In the genomic region with DNA sequence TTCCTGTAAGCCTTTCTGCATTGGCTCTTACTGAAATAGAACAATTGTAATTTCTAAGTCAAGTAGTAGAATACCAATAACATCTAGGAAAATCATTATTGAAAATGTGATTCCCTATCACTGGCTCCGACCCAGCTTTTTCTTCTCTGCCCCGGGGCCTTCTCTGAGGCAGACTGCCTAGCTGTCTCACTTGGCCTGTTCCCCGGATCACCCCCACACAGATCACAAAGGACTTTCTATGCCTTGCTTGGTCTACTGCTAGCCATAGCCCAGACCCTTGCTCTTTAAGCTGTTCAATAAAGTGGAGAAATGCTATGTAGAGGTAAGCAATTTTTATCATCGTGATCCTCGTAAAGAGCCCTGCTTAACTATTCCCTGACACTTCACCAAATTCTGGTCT, we compare ENCODE assay signal across 18 mouse cellular contexts.
"Had no signal": no experiment of that assay in that cellular context is flagged by ENCODE, and none has a peak within 500 bp of the region (broad histone marks: within the 10 kb centered on the region; RNA-seq: fewer than 3 reads in every experiment).

No protein-coding gene starts in this region.

- H3K27ac ChIP-seq: kidney, embryonic 15.5 days; limb, embryonic 13.5 days; liver, embryonic 14.5 days; macrophage; midbrain, embryonic 12.5 days; midbrain, embryonic 15.5 days; neural tube, embryonic 12.5 days; neural tube, embryonic 15.5 days had no signal

- DNase-seq: kidney, adult 11 months; kidney, adult 8-10 months; kidney, postnatal 10 days; kidney, postnatal 36 days; liver, postnatal 0 days; lung, embryonic 14.5 days; right cerebral cortex, adult 18-20 months; thymus, adult 2 months; thymus, postnatal 14 days; thymus, postnatal 4 days had no signal

- H3K4me3 ChIP-seq: kidney, embryonic 15.5 days; limb, embryonic 13.5 days; midbrain, embryonic 12.5 days; midbrain, embryonic 15.5 days; neural tube, embryonic 12.5 days; neural tube, embryonic 15.5 days had no signal
